In the genomic region with DNA sequence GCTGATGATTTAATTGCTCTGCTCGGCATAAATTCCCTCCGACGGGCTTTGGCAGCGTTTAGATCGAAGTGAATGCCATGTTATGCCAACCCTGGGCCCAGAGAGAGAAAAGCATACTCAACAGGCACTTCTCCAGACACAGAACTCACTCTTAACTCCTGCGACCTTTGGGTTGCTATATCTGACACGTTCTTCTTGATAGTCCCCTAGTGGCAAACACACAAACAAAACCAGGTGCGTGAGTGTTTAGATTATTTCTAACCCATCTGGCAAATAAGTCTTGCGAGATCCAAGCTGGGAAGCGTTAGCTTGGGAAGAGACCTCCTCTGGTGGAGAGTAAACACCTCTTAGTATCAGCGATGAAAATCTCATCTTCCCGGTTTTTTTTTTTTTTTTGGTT, we compare ENCODE assay signal across 9 mouse cellular contexts. TPM values are rescaled to one million over a fixed set of nuclear protein-coding genes. Genes with fewer than 3 reads are reported as not detected.
A peak's percentile ranks its signal among the peaks of the same experiment; 100 is the strongest.
DNase-seq lines count a peak whose midpoint lies in the region; ATAC-seq and TF ChIP-seq lines count a peak whose summit lies in the region.
"Had no signal": no experiment of that assay in that cellular context is flagged by ENCODE, and none has a peak within 500 bp of the region (broad histone marks: within the 10 kb centered on the region; RNA-seq: fewer than 3 reads in every experiment).

No protein-coding gene starts in this region.

- peaks cover 3% of the 10 kb centered on the region; the same call in 1 of the 2 replicates for H3K4me1 ChIP-seq in lung, postnatal 0 days (ENCODE audit: insufficient read depth, low read depth, low read length)
- H3K4me1 ChIP-seq in limb, embryonic 15.5 days = peaks cover 23% of the 10 kb centered on the region

- DNase-seq in embryo, embryonic 10 days (ENCODE audit: low spot score) = peak; percentile 13
- DNase-seq in embryo, embryonic 9.5 days (ENCODE audit: extremely low spot score) = no peak
- DNase-seq in lung, postnatal 0 days (ENCODE audit: low spot score) = peak; percentile 26
- no peak for DNase-seq in lung, adult 18-20 months
- DNase-seq in testis, postnatal 10 days (ENCODE audit: low spot score) = no peak
- DNase-seq in cerebellum, adult 11-12 months = no peak
- DNase-seq: gastrocnemius, postnatal 14 days had no signal

- H3K27ac ChIP-seq in lung, postnatal 0 days (ENCODE audit: low read length) = peak overlapping the region; percentile 66; the same call in 1 of the 2 replicates
- H3K27ac ChIP-seq in limb, embryonic 15.5 days = no peak overlapping the region

- TF ChIP-seq CTCF in lung, postnatal 0 days (IDR thresholded peaks at IDR 0.05) = peak; percentile 17

- H3K4me3 ChIP-seq in lung, postnatal 0 days (ENCODE audit: low read depth, low read length) = peak overlapping the region; percentile 59
- peak overlapping the region; percentile 58 for H3K4me3 ChIP-seq in limb, embryonic 15.5 days

- H3K9me3 ChIP-seq in lung, postnatal 0 days (ENCODE audit: low read length) = no peaks in the 10 kb centered on the region
- H3K9me3 ChIP-seq in limb, embryonic 15.5 days = no peaks in the 10 kb centered on the region

- peaks cover 9% of the 10 kb centered on the region for H3K27me3 ChIP-seq in lung, postnatal 0 days (replicated peaks; ENCODE audit: insufficient read depth, low read length)
- peaks cover 50% of the 10 kb centered on the region for H3K27me3 ChIP-seq in limb, embryonic 15.5 days

- peak overlapping the region; percentile 86 for H3K4me2 ChIP-seq in lung, postnatal 0 days (replicated peaks; ENCODE audit: low read depth, low read length)
- H3K4me2 ChIP-seq in limb, embryonic 15.5 days = peak overlapping the region; percentile 96

- peak overlapping the region; percentile 34; the same call in 1 of the 2 replicates for H3K9ac ChIP-seq in lung, postnatal 0 days (replicated peaks; ENCODE audit: low read depth)
- peak overlapping the region; percentile 56 for H3K9ac ChIP-seq in limb, embryonic 15.5 days

- H3K36me3 ChIP-seq in lung, postnatal 0 days (ENCODE audit: insufficient read depth, low read length) = no peaks in the 10 kb centered on the region
- H3K36me3 ChIP-seq in limb, embryonic 15.5 days = no peaks in the 10 kb centered on the region

- WGBS in lung, postnatal 0 days = 4% methylated on average over 12 of the region's 12 CpGs
- WGBS in limb, embryonic 15.5 days = 8% methylated on average over 12 of the region's 12 CpGs

- no peak for ATAC-seq in lung, postnatal 0 days
- ATAC-seq in limb, embryonic 15.5 days (ENCODE audit: insufficient number of reproducible peaks, low FRiP score, low TSS enrichment, low read depth) = no peak
- ATAC-seq in megakaryocyte-erythroid progenitor cell, adult 5-6 weeks (replicated peaks; ENCODE audit: low FRiP score, low TSS enrichment, poor library complexity, severe bottlenecking) = no peak

- TF ChIP-seq EP300 in lung, postnatal 0 days (IDR thresholded peaks at IDR 0.05) = no peak

RNA-seq across cellular contexts. Expression of a gene that starts 1.5 kb away (rescaled TPM):
- polyA plus RNA-seq in lung, postnatal 0 days (2015; fragmentation: Nextera tagmentation; extraction: Ambion mirVana) = 6.8 and 10.8 TPM in 2 replicates
- polyA plus RNA-seq in limb, embryonic 15.5 days (2015; fragmentation: Nextera tagmentation; extraction: Ambion mirVana) = 8.5 and 10.3 TPM in 2 replicates
- not detected in 2 replicates for total RNA-seq in megakaryocyte-erythroid progenitor cell, adult 5-6 weeks (2014; fragmentation: Nextera tagmentation)
- total RNA-seq in megakaryocyte-erythroid progenitor cell, adult 5-6 weeks (2017) = not detected in 2 replicates

Comparison
In these comparisons a context has a peak if more than half of its experiments do, and no peak if none do; other contexts are left out.
1. DNase-seq: peak in embryo, embryonic 10 days (single experiment) and lung, postnatal 0 days (single experiment); none in embryo, embryonic 9.5 days (single experiment), lung, adult 18-20 months (0 of 2), testis, postnatal 10 days (single experiment) and cerebellum, adult 11-12 months (single experiment).